Mouse (Mus musculus) heart, adult 2 months (tissue): ENCODE measurements around the gene Vrk2. TPM values are rescaled to one million over a fixed set of nuclear protein-coding genes. Genes with fewer than 3 reads are reported as not detected.

ENCODE experiments used
- DNase-seq, 2 experiments: peaks; one replicate each; pipeline ENCODE4 v3.0.0; 2021
- H3K27ac ChIP-seq: fragments of 200-600 bp; 2 replicates; pipeline ENCODE4 v1.8.1; 2022
- H3K27me3 ChIP-seq: fragments of 200-500 bp; 2 replicates; pipeline ENCODE4 v1.6.1; 2012; ENCODE audit warnings: mild to moderate bottlenecking, low read length, inconsistent platforms, mixed read lengths; ENCODE audit not compliant: control insufficient read depth, insufficient read depth
- H3K36me3 ChIP-seq: fragments of 200-500 bp; 2 replicates; pipeline ENCODE4 v1.6.1; 2012; ENCODE audit warnings: low read length, inconsistent platforms; ENCODE audit not compliant: control insufficient read depth, insufficient read depth
- H3K4me1 ChIP-seq: fragments of 200-500 bp; 2 replicates; pipeline ENCODE4 v1.6.1; 2011; ENCODE audit warnings: low read length; ENCODE audit not compliant: control insufficient read depth, insufficient read depth
- H3K4me3 ChIP-seq: fragments of 200-600 bp; 2 replicates; pipeline ENCODE4 v1.8.1; 2022
- H3K79me2 ChIP-seq: fragments of 200-500 bp; replicated peaks from 2 replicates; pipeline ENCODE4 v1.6.1; 2012; ENCODE audit warnings: mild to moderate bottlenecking, inconsistent platforms, low read length, moderate library complexity, mixed read lengths; ENCODE audit not compliant: control insufficient read depth, insufficient read depth
- H3K9ac ChIP-seq: fragments of 200-500 bp; 2 replicates; pipeline ENCODE4 v1.6.1; 2012; ENCODE audit warnings: low read depth, mild to moderate bottlenecking, control low read depth, inconsistent platforms, low read length, mixed read lengths
- CTCF ChIP-seq: fragments of 200-600 bp; IDR thresholded peaks from 2 replicates; pipeline ENCODE4 v1.8.1; 2022; ENCODE audit warnings: antibody characterized with exemption, mild to moderate bottlenecking, moderate library complexity
- EP300 ChIP-seq: fragments of 200-500 bp; IDR thresholded peaks from 2 replicates; pipeline ENCODE4 v1.6.1; 2011; ENCODE audit warnings: low read depth, low read length, control low read depth; ENCODE audit not compliant: insufficient read depth
- POLR2A ChIP-seq: fragments of 200-500 bp; IDR thresholded peaks from 2 replicates; pipeline ENCODE4 v1.6.1; 2011; ENCODE audit warnings: mild to moderate bottlenecking, low read depth, low read length, control low read depth; ENCODE audit not compliant: insufficient read depth
- WGBS: fragments of 180-500 bp; shearing (Covaris S2); methylation state at CpG from one replicate; pipeline ENCODE4 v1.1.7; 2018; 5-methylcytosine and 5-hydroxymethylcytosine counted together
- intact Hi-C: fragments of 180-260 bp; cut with DNase I; formaldehyde crosslinking; loops from one replicate; pipeline ENCODE4 v1.15.1; 2025
- long read RNA-seq: library from polyadenylated mRNA; stranded (forward); transcript quantifications from one replicate; pipeline ENCODE4 v2.0.0, GENCODE M21; 2021
- polyA plus RNA-seq: library from polyadenylated mRNA; depleted of rRNA; stranded (reverse); fragments of >200 nt; gene quantifications from 2 replicates; pipeline ENCODE4 v1.2.3, GENCODE M21; 2012; rRNA removed
- total RNA-seq, 2 experiments: library from RNA; stranded (reverse); gene quantifications; 2 replicates each; pipeline ENCODE4 v1.2.3; 2021

Vrk2 gene
- total RNA-seq: 1 to 10 TPM; 4.5 to 6.0 TPM
- polyA plus RNA-seq: 1.6 and 3.4 TPM in 2 replicates
- long read RNA-seq, partial matches to known transcripts: 0 of 3 reads
- long read RNA-seq, other reads (novel, unspliced or antisense): 1 of 3 reads

- peak; percentile 25; the same call in 1 of the 2 replicates for TF ChIP-seq POLR2A
- no peak for TF ChIP-seq EP300
- TF ChIP-seq CTCF: peak; percentile 55
- H3K27ac ChIP-seq: peak within 1 kb of the TSS; percentile 79
- H3K36me3 ChIP-seq: 0 out of 2 replicates have a peak, but pooled peaks cover 2% of the 10 kb centered on the region
- H3K4me1 ChIP-seq: no peaks in the 10 kb centered on the region
- peak; percentile 88 to 92 for DNase-seq
- 1% methylated on average over 60 of the region's 60 CpGs for whole genome bisulfite sequencing
- H3K9ac ChIP-seq: peak within 1 kb of the TSS; percentile 86
- peak within 1 kb of the TSS; percentile 78 for H3K4me3 ChIP-seq
- intact Hi-C loops: loop anchor here (10.0 kb wide), 1 partner anchor 209 kb away; the partner anchor contains the start of gene Fancl
- H3K27me3 ChIP-seq: no peaks in the 10 kb centered on the region
- H3K79me2 ChIP-seq: no peaks in the 10 kb centered on the region
Measured at GRCm38 (mm10) chr11:26593061-26594059, at the start of gene Vrk2, which contains the start of gene Gm6899. Gene Vrk2 (minus strand): TSS chr11:26593999. Gene Gm6899 (plus strand): TSS chr11:26593241.

- TF ChIP-seq EP300: no peak
- TF ChIP-seq POLR2A: no peak
- TF ChIP-seq CTCF: no peak
- Histone ChIP-seq H3K9ac (no peak overlapping the region), H3K4me1 (no peaks in the 10 kb centered on the region), H3K79me2 (no peaks in the 10 kb centered on the region), H3K27ac (no peak overlapping the region), H3K36me3 (no peaks in the 10 kb centered on the region), H3K4me3 (no peak overlapping the region), H3K27me3 (no peaks in the 10 kb centered on the region)
- 85% methylated on average over 1 of the region's 1 CpGs for WGBS
- DNase-seq: no peak
- intact Hi-C loops: no loop called here
Measured at GRCm38 (mm10) chr11:26642141-26642540, 48.3 kb upstream of the Vrk2 start.

DNA sequence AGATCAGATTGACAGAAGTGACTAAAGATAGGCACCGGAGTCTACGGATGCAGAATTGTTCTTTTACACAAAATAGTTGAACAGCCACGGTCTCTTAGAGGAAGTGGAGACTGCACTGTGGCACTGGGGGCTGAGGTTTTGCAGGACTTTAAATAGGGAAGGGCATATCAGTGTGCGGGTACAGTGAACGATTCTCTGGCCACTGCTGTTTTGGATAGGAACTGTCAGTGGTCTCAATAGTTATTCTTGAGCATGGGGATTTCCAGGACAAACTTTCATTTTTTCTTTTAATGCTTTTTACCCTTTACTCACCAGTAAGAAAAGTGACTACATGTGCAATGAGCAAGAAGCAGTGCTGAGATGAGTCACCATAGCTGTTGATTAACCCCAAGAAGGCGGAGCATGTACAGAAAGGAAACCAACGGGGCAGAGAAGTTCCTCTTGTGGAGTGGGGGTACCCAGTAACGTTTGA, 46.6 kb upstream of the Vrk2 start:
- Histone ChIP-seq H3K27ac (no peak overlapping the region), H3K36me3 (no peaks in the 10 kb centered on the region), H3K4me3 (no peak overlapping the region), H3K4me1 (no peaks in the 10 kb centered on the region), H3K9ac (no peak overlapping the region), H3K27me3 (no peaks in the 10 kb centered on the region), H3K79me2 (no peaks in the 10 kb centered on the region)
- intact Hi-C loops: no loop called here
- DNase-seq: peak in 1 of 2 experiments; percentile 29
- WGBS: 39% methylated on average over 8 of the region's 8 CpGs
- TF ChIP-seq CTCF: no peak
- TF ChIP-seq EP300: no peak
- TF ChIP-seq POLR2A: no peak

GRCm38 (mm10) chr11:26636239-26636638, 42.4 kb upstream of the Vrk2 start:
- Histone ChIP-seq H3K79me2 (no peaks in the 10 kb centered on the region), H3K9ac (no peak overlapping the region), H3K27ac (no peak overlapping the region), H3K36me3 (no peaks in the 10 kb centered on the region), H3K27me3 (no peaks in the 10 kb centered on the region), H3K4me1 (no peaks in the 10 kb centered on the region), H3K4me3 (no peak overlapping the region)
- no peak for TF ChIP-seq CTCF
- no peak for TF ChIP-seq POLR2A
- TF ChIP-seq EP300: no peak
- 60% methylated on average over 1 of the region's 1 CpGs for WGBS
- DNase-seq: no peak
- intact Hi-C loops: no loop called here

- no peak for TF ChIP-seq POLR2A
- no peak for TF ChIP-seq EP300
- no peak for TF ChIP-seq CTCF
- intact Hi-C loops: no loop called here
- WGBS: 79% methylated on average over 5 of the region's 5 CpGs
Measured at GRCm38 (mm10) chr11:26622727-26623126, 28.9 kb upstream of the Vrk2 start.

More at GRCm38 (mm10) chr11:26622727-26623126, 28.9 kb upstream of the Vrk2 start:
- Histone ChIP-seq H3K9ac (no peak overlapping the region), H3K4me3 (no peak overlapping the region), H3K27me3 (no peaks in the 10 kb centered on the region), H3K27ac (no peak overlapping the region), H3K36me3 (no peaks in the 10 kb centered on the region), H3K79me2 (no peaks in the 10 kb centered on the region), H3K4me1 (no peaks in the 10 kb centered on the region)
- DNase-seq: no peak
